Mouse (Mus musculus) bone marrow macrophage, adult 2 months (primary cell): ENCODE measurements around the gene Fbxl5.

Experiments
- CTCF ChIP-seq: IDR thresholded peaks from 2 replicates; pipeline ENCODE4 v1.5.1; 2012; ENCODE audit warnings: low read depth, mild to moderate bottlenecking, low read length, moderate library complexity
- POLR2A ChIP-seq: IDR thresholded peaks from 2 replicates; pipeline ENCODE4 v1.6.1; 2012; ENCODE audit warnings: mild to moderate bottlenecking, low read depth, low read length, borderline replicate concordance

GRCm38 (mm10) chr5:43744187-43744586 is 77.3 kb downstream of the Fbxl5 start:
- TF ChIP-seq POLR2A (no peak), CTCF (no peak)
